Mouse (Mus musculus) erythroblast, embryonic 14.5 days (primary cell): ENCODE results near the gene Lemd2.

Experiments used
- GATA1 ChIP-seq: IDR thresholded peaks from 2 replicates; pipeline ENCODE4 v1.6.1; 2012; ENCODE audit warnings: low read length, inconsistent platforms, mixed read lengths
- TAL1 ChIP-seq: IDR thresholded peaks from 3 replicates; pipeline ENCODE4 v1.6.1; 2012; ENCODE audit warnings: low read length, inconsistent platforms, mixed read lengths

- TF ChIP-seq TAL1 (no peak), GATA1 (no peak)
Measured at GRCm38 (mm10) chr17:27221562-27221961, 17.3 kb upstream of the Lemd2 start.
